Mouse (Mus musculus) liver, embryonic 11.5 days (tissue): Measurements from ENCODE around the gene Ece1. TPM values are rescaled to one million over a fixed set of nuclear protein-coding genes. Genes with fewer than 3 reads are reported as not detected.
A peak's percentile ranks its signal among the peaks of the same experiment; 100 is the strongest.

Experiments used
- ATAC-seq: fragments of 200-750 bp; cut with Nextera tagmentation; replicated peaks from 2 replicates; pipeline ENCODE4 v1.8.0; 2017; ENCODE audit warnings: moderate number of reproducible peaks, mild to moderate bottlenecking, moderate TSS enrichment, moderate library complexity; ENCODE audit not compliant: low FRiP score
- DNase-seq: peaks from one replicate; pipeline ENCODE4 v3.0.0-alpha.2; 2017; ENCODE audit warnings: low spot score
- H3K27ac ChIP-seq: fragments of 300-500 bp; sonication (generic); 2 replicates; pipeline ENCODE4 v1.5.1; 2014; ENCODE audit warnings: mild to moderate bottlenecking, low read depth, low read length, control low read depth
- H3K27me3 ChIP-seq: fragments of 300-500 bp; sonication (generic); replicated peaks from 2 replicates; pipeline ENCODE4 v1.6.1; 2014; ENCODE audit warnings: low read length, mixed read lengths; ENCODE audit not compliant: control insufficient read depth, insufficient read depth
- H3K36me3 ChIP-seq: fragments of 300-500 bp; sonication (generic); 2 replicates; pipeline ENCODE4 v1.6.1; 2014; ENCODE audit warnings: mild to moderate bottlenecking, low read length, moderate library complexity, mixed read lengths; ENCODE audit not compliant: control insufficient read depth, insufficient read depth
- H3K4me1 ChIP-seq: fragments of 300-500 bp; sonication (generic); replicated peaks from 2 replicates; pipeline ENCODE4 v1.6.1; 2014; ENCODE audit warnings: low read length, mixed read lengths; ENCODE audit not compliant: control insufficient read depth, insufficient read depth
- H3K4me2 ChIP-seq: fragments of 300-500 bp; sonication (generic); 2 replicates; pipeline ENCODE4 v1.6.1; 2014; ENCODE audit warnings: mild to moderate bottlenecking, control low read depth, moderate library complexity
- H3K4me3 ChIP-seq: fragments of 300-500 bp; sonication (generic); 2 replicates; pipeline ENCODE4 v1.5.1; 2014; ENCODE audit warnings: low read depth, low read length, control low read depth
- H3K9ac ChIP-seq: fragments of 300-500 bp; sonication (generic); 2 replicates; pipeline ENCODE4 v1.6.1; 2014; ENCODE audit warnings: low read depth, low read length, control low read depth
- H3K9me3 ChIP-seq: fragments of 300-500 bp; sonication (generic); 2 replicates; pipeline ENCODE4 v1.6.1; 2016; ENCODE audit warnings: low read length, inconsistent platforms, mixed read lengths; ENCODE audit not compliant: control insufficient read depth
- WGBS: fragments of 180-500 bp; shearing (Covaris S2); extraction: QIAGEN DNeasy Blood & Tissue Kit; methylation state at CpG from one replicate; pipeline ENCODE4 v1.1.7; 2014; 5-methylcytosine and 5-hydroxymethylcytosine counted together
- polyA plus RNA-seq: library from polyadenylated mRNA; unstranded; fragments of >200 nt; fragmentation: Nextera tagmentation; extraction: Ambion mirVana; gene quantifications from 2 replicates; pipeline ENCODE4 v1.2.1, GENCODE M21; 2014

Ece1 gene
- polyA plus RNA-seq, 1 experiment from 2014 or later = 51.9 TPM

DNA sequence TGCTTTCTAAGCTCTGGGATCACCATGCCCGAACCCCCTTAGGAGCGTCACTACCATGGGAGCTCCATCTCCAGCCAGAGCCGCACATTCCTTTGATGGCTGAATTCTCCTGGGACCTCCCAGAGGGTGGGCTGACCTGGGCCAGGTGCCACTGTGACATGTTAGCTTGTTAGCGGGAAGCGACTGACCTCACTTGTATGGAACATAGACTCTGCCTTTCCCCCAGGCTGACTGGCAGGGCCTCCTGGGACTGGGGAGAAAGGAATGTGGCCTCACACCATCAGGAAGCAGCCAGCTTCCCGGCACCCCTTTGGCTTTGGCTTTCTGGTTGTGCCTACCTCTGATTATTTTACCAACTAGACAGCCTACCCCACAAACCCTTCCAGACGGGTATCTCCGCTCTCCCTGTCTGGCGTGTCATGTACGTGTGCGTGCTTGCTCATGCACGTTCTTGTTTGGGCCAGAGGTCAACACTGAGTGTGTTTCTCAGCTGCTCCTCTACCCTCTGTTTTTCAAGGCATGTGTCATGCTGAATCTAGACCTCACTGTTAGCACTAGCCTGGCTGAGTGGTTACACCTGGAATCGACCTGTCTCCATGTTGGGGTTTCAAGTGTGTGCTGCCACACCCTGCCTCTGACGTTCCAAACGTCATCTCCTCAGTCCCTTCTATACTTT lies 67.4 kb downstream of the Ece1 start:
- ATAC-seq (no peak), DNase-seq (no peak)
- 74% methylated on average over 15 of the region's 15 CpGs for WGBS
- H3K9ac ChIP-seq = no peak overlapping the region
- peaks cover 52% of the 10 kb centered on the region for H3K4me1 ChIP-seq
- H3K4me2 ChIP-seq = no peak overlapping the region
- H3K9me3 ChIP-seq = no peaks in the 10 kb centered on the region
- H3K27ac ChIP-seq = peak overlapping the region; percentile 68; the same call in 1 of the 2 replicates
- no peak overlapping the region for H3K4me3 ChIP-seq
- H3K27me3 ChIP-seq = no peaks in the 10 kb centered on the region
- H3K36me3 ChIP-seq = peaks cover 9% of the 10 kb centered on the region

DNA sequence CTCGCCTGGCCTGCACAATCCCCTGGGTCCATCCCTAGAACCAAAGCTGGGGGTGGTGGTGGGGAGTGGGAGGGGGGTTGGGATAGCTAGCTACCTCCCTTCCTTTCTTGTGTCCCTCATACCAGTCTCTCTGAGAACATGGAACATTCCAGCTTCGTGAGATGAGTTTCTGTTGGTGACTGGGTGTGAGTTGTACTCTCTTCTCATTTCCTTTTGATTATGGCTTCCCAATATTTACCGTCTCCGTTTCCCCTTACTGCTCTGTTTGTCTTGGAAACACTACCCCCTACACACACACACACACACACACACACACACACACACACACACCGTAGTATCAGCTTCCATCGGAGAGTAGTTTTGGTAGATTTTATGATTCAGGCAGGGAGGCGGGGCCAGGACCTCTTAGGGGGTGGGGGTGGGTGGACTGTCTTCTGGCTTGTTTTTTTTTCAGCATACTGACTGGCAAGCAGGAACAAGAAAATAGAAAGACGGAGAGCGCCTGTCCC lies 68.5 kb downstream of the Ece1 start:
- Histone ChIP-seq H3K9ac (peak overlapping the region; percentile 27; the same call in 1 of the 2 replicates), H3K36me3 (peaks cover 17% of the 10 kb centered on the region), H3K27ac (peak overlapping the region; percentile 68), H3K4me3 (no peak overlapping the region), H3K4me1 (peaks cover 52% of the 10 kb centered on the region), H3K27me3 (no peaks in the 10 kb centered on the region), H3K9me3 (no peaks in the 10 kb centered on the region), H3K4me2 (peak overlapping the region; percentile 50)
- 32% methylated on average over 9 of the region's 9 CpGs for WGBS
- DNase-seq (no peak), ATAC-seq (no peak)

DNA sequence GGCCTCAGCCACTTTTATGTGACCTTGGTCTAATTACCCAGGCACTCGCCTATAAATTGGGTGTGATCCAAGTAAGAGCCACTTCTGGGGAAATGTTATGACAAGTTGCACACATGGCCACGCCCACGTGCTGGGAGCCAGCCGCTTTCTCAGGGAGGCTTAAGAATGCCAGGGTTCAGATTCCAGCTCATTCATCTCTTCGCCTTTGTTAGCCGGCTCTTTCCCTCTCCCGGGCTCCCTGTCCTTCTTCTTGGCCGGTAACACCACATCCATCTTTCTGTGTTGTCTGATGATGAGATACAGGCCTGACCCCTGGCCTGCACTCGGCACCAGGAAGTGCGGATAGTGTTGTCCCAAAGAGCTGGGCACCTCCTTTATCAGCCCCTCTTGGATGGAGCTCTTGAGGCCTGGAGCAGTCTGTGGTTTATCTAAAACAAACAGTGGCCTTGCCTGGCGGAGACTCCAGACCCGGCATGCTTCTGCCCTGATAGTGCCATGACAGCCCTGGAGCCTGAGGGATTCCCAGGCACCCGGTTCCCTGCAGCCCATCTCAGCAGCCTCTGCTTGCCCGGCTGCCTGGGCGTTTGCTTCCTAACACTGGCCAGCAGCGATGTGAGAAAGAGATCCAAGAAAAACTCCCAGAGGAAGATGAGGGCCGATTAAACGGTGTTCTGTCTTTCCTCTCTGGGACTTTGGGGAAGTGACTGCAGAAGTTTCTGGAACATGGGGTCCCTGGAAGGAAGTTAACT lies 69.1 kb downstream of the Ece1 start:
- DNase-seq = peak; percentile 78
- no peaks in the 10 kb centered on the region for H3K27me3 ChIP-seq
- peak overlapping the region; percentile 50 for H3K4me2 ChIP-seq
- H3K9ac ChIP-seq = peak overlapping the region; percentile 31; the same call in 1 of the 2 replicates
- peaks cover 14% of the 10 kb centered on the region for H3K36me3 ChIP-seq
- peaks cover 52% of the 10 kb centered on the region for H3K4me1 ChIP-seq
- no peak overlapping the region for H3K4me3 ChIP-seq
- WGBS = 25% methylated on average over 18 of the region's 18 CpGs
- peak overlapping the region; percentile 68 for H3K27ac ChIP-seq
- H3K9me3 ChIP-seq = no peaks in the 10 kb centered on the region
- ATAC-seq = peak; percentile 88

DNA sequence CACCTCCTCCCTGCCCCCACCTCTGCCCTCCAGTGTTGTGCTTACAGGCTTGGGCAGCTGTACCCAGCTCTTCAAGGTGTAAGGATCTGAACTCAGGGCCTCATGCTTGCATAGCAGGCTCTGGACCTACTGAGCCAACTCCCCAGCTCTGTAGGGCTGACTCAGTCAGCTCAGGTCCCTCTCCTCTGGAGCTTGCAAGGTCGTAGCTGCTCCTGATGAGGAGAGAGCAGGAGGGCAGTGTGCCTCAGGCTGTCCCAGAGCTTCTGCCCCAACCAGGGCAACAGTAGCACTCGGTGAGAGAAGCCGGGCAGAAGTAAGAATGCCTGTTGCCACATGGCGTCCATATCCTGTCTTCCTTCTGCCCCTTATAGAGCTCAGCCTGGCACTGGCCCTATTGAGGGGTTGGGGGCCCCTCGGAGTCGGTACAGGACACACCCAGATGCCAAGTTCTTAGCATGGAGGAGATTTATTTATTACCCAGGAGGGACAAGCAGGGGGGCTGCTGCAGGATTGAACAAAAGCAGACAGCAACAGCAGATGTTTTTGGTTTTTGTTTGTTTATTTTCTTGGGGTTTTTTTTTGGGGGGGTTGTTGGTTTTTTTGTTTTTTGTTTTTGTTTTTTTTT lies 70.6 kb downstream of the Ece1 start:
- Histone ChIP-seq H3K36me3 (peaks cover 14% of the 10 kb centered on the region), H3K4me2 (no peak overlapping the region), H3K27ac (peak overlapping the region; percentile 64; the same call in 1 of the 2 replicates), H3K27me3 (no peaks in the 10 kb centered on the region), H3K4me3 (no peak overlapping the region), H3K4me1 (peaks cover 47% of the 10 kb centered on the region), H3K9me3 (no peaks in the 10 kb centered on the region), H3K9ac (no peak overlapping the region)
- WGBS = 59% methylated on average over 6 of the region's 6 CpGs
- DNase-seq (no peak), ATAC-seq (no peak)

DNA sequence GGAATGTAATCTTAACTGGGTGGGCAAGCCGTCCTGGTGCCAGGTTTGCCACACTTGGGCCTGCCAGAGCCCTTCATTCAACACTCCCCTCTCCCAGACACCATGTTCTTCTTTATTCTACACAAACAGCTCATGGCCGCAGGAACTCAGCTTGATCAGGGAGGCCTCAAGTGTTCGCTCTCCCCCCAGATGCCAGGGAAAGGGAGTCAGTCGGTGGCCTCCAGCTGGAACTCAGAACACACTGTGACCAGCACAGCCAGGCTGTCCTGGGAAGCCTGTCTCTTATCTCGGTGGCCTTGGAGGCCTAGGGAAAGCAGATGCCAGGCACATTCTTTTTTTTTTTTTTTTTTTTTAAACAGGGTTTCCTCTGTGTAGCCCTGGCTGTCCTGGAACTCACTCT lies 71.3 kb downstream of the Ece1 start:
- DNase-seq (no peak), ATAC-seq (no peak)
- H3K4me3 ChIP-seq = no peak overlapping the region
- no peaks in the 10 kb centered on the region for H3K27me3 ChIP-seq
- H3K4me2 ChIP-seq = no peak overlapping the region
- H3K36me3 ChIP-seq = peaks cover 12% of the 10 kb centered on the region; the same call in 1 of the 2 replicates
- H3K9me3 ChIP-seq = no peaks in the 10 kb centered on the region
- 71% methylated on average over 5 of the region's 5 CpGs for WGBS
- H3K27ac ChIP-seq = no peak overlapping the region
- H3K4me1 ChIP-seq = peaks cover 41% of the 10 kb centered on the region
- H3K9ac ChIP-seq = no peak overlapping the region

DNA sequence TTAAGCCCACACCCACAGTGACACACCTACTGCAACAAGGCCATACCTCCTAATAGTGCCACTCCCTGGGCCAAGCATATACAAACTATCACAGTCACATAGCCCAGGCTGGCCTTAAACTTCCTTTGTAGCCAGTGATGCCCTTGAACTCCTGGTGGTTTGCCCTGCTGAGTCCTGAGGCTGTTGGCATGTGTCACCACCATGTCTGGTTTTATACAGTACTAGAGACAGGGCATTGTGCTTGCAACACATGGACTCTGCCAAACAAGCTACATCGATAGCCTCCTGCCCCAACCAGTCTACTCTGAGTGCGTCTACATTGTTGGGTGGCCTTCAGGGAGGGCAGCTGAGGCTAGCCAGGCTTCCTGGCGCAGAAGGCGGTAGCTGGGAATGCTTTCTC lies 74.1 kb downstream of the Ece1 start:
- ATAC-seq (no peak), DNase-seq (no peak)
- Histone ChIP-seq H3K9ac (no peak overlapping the region), H3K9me3 (no peaks in the 10 kb centered on the region), H3K36me3 (peaks cover 20% of the 10 kb centered on the region; the same call in 1 of the 2 replicates), H3K4me1 (peaks cover 16% of the 10 kb centered on the region), H3K27me3 (no peaks in the 10 kb centered on the region), H3K4me2 (no peak overlapping the region), H3K27ac (no peak overlapping the region), H3K4me3 (no peak overlapping the region)
- WGBS = 91% methylated on average over 4 of the region's 4 CpGs

DNA sequence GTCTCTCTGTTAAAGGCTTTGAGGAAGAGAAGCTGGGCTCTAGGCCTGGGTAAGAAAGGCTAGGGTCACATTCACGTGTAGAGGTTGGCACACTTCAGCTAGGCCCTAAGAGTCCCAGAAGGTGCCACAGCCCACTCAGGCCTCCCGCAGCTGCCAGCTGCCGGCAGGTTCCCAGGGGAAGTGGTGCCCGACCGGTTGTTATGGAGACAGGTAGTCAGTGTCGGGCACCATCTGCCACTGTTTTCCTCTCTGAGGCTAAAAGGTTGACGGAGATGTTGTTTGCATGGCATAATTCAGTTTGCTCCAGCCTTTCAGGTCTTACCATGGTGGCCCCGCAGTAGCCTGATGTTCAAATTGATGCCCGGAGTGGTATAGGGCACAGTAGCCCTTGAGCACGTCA lies 78.0 kb downstream of the Ece1 start:
- Histone ChIP-seq H3K4me1 (no peaks in the 10 kb centered on the region), H3K9me3 (no peaks in the 10 kb centered on the region), H3K4me3 (no peak overlapping the region), H3K36me3 (peaks cover 21% of the 10 kb centered on the region), H3K27me3 (no peaks in the 10 kb centered on the region), H3K9ac (no peak overlapping the region), H3K27ac (no peak overlapping the region), H3K4me2 (no peak overlapping the region)
- ATAC-seq = no peak
- DNase-seq = no peak
- WGBS = 94% methylated on average over 10 of the region's 10 CpGs

DNA sequence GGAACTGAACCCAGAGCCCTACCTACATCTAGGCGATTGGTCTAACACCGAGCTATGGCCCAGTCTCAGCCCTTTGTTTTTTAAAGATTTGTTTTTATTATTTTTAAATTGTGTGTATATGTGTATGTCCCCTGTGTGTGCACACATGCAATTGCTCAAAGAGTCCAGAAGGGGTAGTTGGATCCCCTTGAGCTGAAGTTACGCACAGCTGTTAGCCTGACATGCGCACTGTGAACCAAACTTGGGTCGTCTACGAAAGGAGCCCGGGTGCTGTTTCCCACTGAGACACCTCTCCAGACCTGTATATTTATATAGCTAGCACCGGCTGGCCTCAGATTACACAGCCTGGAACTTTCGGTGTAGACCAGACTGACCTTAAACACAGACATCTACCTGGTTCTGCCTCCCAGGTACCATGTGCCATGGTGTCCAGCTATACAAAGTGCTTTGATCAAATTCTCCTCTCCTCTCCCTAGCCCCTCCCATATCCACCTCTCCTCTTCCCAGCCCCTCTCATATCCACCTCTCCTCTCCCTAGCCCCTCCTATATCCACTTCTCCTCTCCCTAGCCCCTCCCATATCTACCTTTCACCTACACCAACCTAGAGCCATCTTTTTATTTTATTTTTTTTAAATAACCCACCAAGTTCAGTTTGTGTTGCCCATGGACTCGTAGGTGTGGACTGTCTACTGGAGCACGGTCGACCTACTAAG lies 79.3 kb downstream of the Ece1 start:
- 89% methylated on average over 12 of the region's 12 CpGs for WGBS
- no peaks in the 10 kb centered on the region for H3K9me3 ChIP-seq

More for the DNA sequence above, 79.3 kb downstream of the Ece1 start:
- Histone ChIP-seq H3K27me3 (no peaks in the 10 kb centered on the region), H3K4me3 (no peak overlapping the region), H3K4me1 (no peaks in the 10 kb centered on the region), H3K36me3 (peaks cover 23% of the 10 kb centered on the region), H3K9ac (no peak overlapping the region), H3K4me2 (no peak overlapping the region), H3K27ac (no peak overlapping the region)
- ATAC-seq (no peak), DNase-seq (no peak)
